Mouse (Mus musculus) bone marrow macrophage, adult 2 months (primary cell): ENCODE data around the gene Harbi1. TPM values are rescaled to one million over a fixed set of nuclear protein-coding genes. Genes with fewer than 3 reads are reported as not detected.
A peak's percentile ranks its signal among the peaks of the same experiment; 100 is the strongest.

Source experiments
- H3K27ac ChIP-seq: 2 replicates; pipeline ENCODE4 v1.5.1; 2012; ENCODE audit warnings: low read depth, low read length; ENCODE audit not compliant: insufficient read depth
- H3K4me1 ChIP-seq: 2 replicates; pipeline ENCODE4 v1.6.1; 2012; ENCODE audit warnings: low read length; ENCODE audit not compliant: control insufficient read depth, insufficient read depth
- H3K4me3 ChIP-seq: 2 replicates; pipeline ENCODE4 v1.5.1; 2012; ENCODE audit warnings: mild to moderate bottlenecking, low read length, moderate library complexity; ENCODE audit not compliant: insufficient read depth
- CTCF ChIP-seq: IDR thresholded peaks from 2 replicates; pipeline ENCODE4 v1.5.1; 2012; ENCODE audit warnings: low read depth, mild to moderate bottlenecking, low read length, moderate library complexity
- POLR2A ChIP-seq: IDR thresholded peaks from 2 replicates; pipeline ENCODE4 v1.6.1; 2012; ENCODE audit warnings: mild to moderate bottlenecking, low read depth, low read length, borderline replicate concordance
- polyA plus RNA-seq: library from polyadenylated mRNA; stranded (reverse); fragments of >200 nt; gene quantifications from 2 replicates; pipeline ENCODE4 v1.2.4, GENCODE M21; 2012; ENCODE audit not compliant: missing spikeins, insufficient read depth, insufficient read length

Gene Harbi1
- polyA plus RNA-seq, 1 experiment, result 4.8 TPM

DNA sequence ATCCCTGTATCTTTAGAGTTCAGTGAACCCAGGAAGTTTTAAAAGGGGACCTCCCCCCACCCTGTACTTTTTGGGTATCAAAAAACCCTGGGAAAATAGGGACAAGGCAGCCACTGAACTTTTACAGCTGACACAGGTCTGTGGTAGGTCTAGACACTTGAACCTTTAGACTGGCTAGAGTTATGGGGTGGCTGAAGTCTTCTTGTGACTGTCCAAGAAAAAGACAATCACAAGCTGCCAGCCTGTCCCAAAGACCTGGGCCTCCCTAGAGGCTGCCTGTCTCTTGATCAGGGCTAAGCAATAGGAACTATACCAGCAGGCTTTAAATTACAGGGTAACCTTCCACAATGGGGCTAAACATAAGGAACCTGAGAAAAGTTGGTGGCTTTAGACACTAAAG is 33.7 kb upstream of the Harbi1 start:
- TF ChIP-seq CTCF, result no peak
- no peak for TF ChIP-seq POLR2A
- Histone ChIP-seq H3K4me1 (peaks cover 9% of the 10 kb centered on the region), H3K27ac (no peak overlapping the region), H3K4me3 (no peak overlapping the region)

GRCm38 (mm10) chr2:91682850-91683249 is 27.8 kb upstream of the Harbi1 start:
- 0 out of 2 replicates have a peak, but pooled peaks cover 2% of the 10 kb centered on the region for H3K4me1 ChIP-seq
- no peak overlapping the region for H3K4me3 ChIP-seq
- TF ChIP-seq POLR2A (no peak), CTCF (peak; percentile 40)
- H3K27ac ChIP-seq, result no peak overlapping the region

DNA sequence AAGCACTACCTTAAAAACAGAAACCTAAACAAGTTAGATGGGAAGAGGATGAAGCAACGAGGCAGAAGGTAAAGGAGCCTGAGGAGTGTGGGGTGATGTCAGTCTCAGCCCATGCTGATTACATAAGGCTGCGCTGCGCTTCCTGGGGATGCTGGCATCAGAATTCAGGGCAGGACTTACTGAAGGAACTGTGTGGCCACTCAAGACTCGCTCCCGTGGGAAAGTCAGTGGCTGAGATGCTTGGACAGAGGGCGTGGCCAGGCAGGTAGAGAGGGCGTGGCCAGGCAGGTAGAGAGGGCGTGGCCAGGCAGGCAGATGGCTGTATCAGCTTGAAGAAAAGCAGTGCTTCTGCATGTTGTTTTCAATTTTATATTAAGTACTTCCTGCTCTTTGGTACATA is 26.7 kb upstream of the Harbi1 start:
- TF ChIP-seq POLR2A, result no peak
- TF ChIP-seq CTCF, result no peak
- H3K4me1 ChIP-seq, result 0 out of 2 replicates have a peak, but pooled peaks cover 2% of the 10 kb centered on the region
- H3K27ac ChIP-seq, result no peak overlapping the region
- no peak overlapping the region for H3K4me3 ChIP-seq

GRCm38 (mm10) chr2:91689452-91689851 is 21.2 kb upstream of the Harbi1 start:
- TF ChIP-seq POLR2A, result no peak
- TF ChIP-seq CTCF, result no peak
- peaks cover 8% of the 10 kb centered on the region for H3K4me1 ChIP-seq
- no peak overlapping the region for H3K4me3 ChIP-seq
- H3K27ac ChIP-seq, result no peak overlapping the region

DNA sequence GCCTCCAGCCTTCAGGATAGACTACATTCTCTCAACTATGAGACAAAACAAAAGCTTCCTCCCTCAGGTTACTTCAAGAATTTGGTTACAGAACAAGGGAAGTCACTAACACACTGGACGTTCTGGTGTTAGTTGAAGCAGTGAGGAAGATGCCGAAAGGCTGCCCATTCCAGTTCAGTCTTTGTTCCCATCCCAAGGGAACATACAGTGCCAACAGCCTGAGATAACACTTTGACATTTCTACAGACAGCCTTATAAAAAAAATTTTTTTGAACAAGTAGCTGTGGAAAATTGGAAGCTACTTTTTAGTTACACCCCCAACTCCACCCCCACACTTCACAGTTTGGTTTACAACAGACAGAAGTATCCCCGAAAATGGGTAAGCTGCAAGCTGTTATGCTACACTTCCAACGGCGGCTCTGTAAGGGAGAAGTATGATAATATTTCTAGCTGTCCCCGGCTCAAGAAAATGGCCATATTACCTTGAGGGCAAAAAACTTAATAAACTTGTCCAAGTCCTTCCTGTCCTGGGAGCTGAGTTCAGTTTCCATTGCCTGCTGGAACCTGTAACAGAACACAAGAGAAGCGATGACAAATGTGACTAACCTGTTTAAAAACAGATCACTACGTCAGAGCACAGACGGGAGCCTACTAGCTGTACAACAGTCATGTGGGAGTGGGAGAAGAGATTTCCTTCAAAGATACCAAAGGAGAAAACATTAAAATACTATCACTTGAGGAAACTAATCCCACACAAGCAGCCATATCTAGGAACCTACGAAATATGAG is 15.0 kb upstream of the Harbi1 start:
- TF ChIP-seq CTCF (no peak), POLR2A (no peak)
- Histone ChIP-seq H3K4me3 (no peak overlapping the region), H3K27ac (peak overlapping the region; percentile 59), H3K4me1 (peaks cover 46% of the 10 kb centered on the region)

- Histone ChIP-seq H3K4me1 (peaks cover 48% of the 10 kb centered on the region), H3K27ac (peak overlapping the region; percentile 88), H3K4me3 (no peak overlapping the region)
- TF ChIP-seq POLR2A, result no peak
- TF ChIP-seq CTCF, result no peak
Measured at GRCm38 (mm10) chr2:91696225-91696590, 14.4 kb upstream of the Harbi1 start.

DNA sequence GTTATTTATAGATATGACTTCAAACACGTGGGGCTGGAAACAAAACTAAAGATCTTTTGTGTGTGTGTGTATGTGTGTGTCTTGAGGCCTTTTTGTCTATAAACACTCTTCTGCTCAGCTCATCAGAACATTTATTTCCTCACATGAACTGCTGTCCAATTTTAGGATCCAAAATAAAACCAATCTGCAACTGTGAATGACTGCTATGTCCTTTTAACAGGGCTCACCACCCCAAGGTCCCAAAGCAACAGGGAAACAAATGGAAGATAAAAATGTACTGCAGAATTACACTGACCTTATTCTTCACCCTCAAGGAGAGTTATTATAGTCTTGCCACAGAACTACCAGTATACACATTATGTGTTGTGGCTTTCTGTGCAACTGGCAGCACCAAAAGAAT is 11.4 kb upstream of the Harbi1 start:
- H3K27ac ChIP-seq, result peak overlapping the region; percentile 76
- H3K4me1 ChIP-seq, result peaks cover 50% of the 10 kb centered on the region
- TF ChIP-seq CTCF (no peak), POLR2A (no peak)
- no peak overlapping the region for H3K4me3 ChIP-seq

DNA sequence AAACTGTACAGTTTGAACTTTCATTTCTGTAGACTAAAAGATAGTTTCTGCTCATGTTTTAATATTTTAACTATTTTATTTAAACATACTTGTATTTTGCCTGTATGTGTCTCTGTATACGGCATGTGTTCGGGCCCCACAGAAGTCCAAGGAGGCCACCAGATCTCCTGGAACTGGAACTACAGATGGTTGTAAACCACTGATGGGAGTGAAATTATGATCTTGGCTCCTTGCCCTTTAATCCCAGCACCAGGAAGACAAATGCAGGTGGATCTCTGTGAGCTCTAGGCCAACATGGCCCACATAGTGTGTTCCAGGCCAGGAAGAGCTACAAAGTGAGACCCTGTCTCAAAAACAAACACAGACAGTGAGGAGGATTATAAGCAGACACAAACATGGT is 9.3 kb upstream of the Harbi1 start:
- no peak for TF ChIP-seq CTCF
- TF ChIP-seq POLR2A, result no peak
- H3K4me3 ChIP-seq, result no peak overlapping the region
- H3K27ac ChIP-seq, result peak overlapping the region; percentile 0
- H3K4me1 ChIP-seq, result peaks cover 33% of the 10 kb centered on the region

DNA sequence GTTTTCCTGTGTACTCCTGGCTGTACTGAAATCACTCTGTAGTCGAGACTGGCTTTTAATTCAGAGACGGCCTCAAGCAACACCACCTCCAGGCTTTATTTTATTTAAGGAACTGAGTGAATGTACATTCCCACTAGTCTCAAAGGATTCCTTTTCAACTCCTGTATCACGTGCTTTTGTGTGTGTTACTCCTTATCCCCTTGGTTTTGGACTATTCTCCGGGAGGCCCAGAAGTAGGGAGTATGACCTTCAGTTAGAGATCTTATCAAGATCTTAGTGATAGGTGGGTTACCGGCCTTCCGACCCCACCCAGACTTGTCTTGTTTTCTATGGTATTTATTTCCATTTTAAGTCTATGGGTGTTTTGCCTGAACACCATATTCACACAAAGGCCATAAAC is 4.9 kb upstream of the Harbi1 start:
- TF ChIP-seq POLR2A (no peak), CTCF (no peak)
- no peak overlapping the region for H3K27ac ChIP-seq
- peaks cover 9% of the 10 kb centered on the region for H3K4me1 ChIP-seq
- no peak overlapping the region for H3K4me3 ChIP-seq

- Histone ChIP-seq H3K27ac (no peak overlapping the region), H3K4me1 (peaks cover 7% of the 10 kb centered on the region), H3K4me3 (no peak overlapping the region)
- TF ChIP-seq POLR2A (no peak), CTCF (no peak)
Measured at GRCm38 (mm10) chr2:91706456-91706855, 4.2 kb upstream of the Harbi1 start.

DNA sequence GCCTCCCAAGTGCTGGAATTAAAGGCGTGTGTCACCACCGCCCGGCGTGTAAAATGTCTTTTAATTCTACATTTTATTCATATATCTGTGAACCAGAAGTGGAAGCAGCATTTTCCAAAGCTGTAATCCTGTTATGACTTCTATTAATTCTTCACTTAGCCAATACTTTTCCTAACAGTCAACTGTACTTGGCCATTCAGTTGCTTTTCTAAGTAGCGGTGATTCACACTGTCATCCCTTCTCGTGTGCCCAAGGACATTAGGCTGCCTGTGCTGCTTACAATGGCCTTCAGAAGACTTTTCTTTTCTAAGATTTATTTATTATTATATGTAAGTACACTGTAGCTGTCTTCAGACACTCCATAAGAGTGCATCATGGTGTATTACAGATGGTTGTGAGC is 2.3 kb upstream of the Harbi1 start:
- TF ChIP-seq POLR2A (no peak), CTCF (no peak)
- Histone ChIP-seq H3K4me1 (peaks cover 9% of the 10 kb centered on the region), H3K27ac (no peak overlapping the region), H3K4me3 (no peak overlapping the region)
